Mouse (Mus musculus) WW6 (cell line): ENCODE data around the gene St8sia1.
"Not testable (repeated sequence)": the region's sequence is repeated elsewhere in the genome, so short reads cannot be mapped to it uniquely, and the experiment has no call there.

Source experiments
- DNase-seq: peaks from one replicate; pipeline ENCODE4 v3.0.0-alpha.2; 2013; ENCODE audit warnings: low read depth, low spot score

St8sia1 gene

DNA sequence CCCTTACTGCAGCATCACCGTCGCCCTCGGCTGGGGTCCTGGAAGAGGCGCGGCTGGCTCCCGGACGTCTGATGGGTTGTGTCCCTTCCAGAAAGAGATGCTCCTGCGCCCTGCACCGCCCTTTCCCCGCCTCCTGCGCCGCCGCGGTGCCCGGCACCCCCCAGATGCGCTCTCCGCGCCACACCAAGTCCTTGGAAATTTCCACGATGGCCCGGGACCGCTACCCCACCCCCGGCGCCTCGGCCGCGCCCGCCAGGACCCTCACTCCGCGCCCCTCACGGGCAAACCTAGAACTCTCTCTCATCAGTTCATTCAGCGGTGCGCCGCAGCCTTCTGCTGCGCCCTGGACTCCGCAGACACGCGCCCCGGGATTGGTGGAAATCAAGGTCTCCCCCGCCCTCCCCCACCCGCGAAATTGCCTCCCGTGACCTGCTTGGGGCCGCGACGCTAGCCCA, at the start of gene St8sia1:
Gene St8sia1, minus strand, starts transcription at position 377 of the 455 bp plus-strand sequence.
- DNase-seq: peak; percentile 29

DNA sequence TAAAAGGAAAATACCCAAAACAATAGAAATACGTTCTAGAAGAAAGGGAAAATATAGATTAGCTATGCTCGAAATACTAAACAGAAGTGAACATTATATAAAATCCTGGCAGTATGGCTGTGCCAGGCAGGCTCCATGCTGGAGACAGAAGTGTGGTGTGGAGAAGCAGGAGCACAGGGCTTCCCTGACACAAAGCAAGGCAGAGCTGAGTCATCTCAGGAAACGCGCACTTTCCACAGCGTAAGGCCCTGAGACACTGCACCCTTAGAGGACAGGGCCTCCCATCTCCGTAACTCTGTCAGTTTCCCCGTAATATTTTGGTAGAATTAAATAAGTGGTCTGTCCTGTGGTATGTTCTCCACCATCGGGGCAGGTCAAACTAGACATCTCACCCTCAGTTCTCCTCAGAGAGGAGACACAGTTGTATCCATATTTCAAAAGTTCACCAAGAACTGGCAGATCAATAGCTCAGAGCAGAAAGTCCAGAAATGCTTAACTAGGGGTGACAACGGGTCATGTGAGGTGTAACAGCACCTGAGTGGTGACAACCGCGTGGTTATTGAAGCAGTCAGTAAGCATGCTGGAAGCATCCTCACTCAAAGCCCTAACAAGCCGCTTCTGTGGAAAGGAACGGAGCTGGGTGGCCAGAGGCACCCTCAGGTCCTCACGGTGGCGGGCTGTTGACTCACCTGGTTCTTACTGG, 48.4 kb upstream of the St8sia1 start:
- no peak for DNase-seq

DNA sequence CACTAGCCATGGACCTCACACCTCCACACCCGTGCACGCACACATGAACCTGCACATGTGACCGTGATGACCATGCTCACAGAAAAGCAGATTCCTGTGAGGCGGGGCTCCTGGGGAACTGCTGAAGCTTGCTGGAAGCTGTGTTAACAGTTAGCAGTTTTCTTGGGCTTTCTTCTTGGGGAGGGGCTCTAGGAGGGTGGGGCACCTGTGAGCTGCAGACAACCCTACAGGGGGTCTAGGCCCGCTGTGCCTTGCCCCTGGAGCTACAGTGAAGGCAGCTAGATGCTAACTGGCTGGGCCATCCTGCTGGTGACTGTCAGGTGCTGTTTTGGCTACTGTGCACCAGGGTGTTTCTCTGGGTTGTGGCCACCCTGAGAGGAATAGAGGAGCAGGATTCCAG, 44.6 kb upstream of the St8sia1 start:
- DNase-seq: no peak

DNA sequence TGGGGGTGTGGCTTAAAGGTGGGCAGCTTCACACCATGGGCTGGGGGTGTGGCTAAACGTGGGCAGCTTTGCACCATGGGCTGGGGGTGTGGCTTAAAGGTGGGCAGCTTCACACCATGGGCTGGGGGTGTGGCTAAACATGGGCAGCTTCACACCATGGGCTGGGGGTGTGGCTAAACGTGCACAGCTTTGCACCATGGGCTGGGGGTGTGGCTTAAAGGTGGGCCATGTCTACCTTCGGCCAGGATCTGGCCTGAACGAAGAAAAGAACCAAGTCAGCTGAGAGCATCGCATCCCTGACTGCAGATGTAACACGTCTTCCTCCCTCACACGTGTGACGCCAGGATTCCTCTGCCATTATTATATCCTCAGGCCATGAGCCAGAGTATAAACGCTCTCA, 41.0 kb upstream of the St8sia1 start:
- DNase-seq: not testable (repeated sequence)

- no peak for DNase-seq
These were observed 40.5 kb upstream of the St8sia1 start for GRCm38 (mm10) chr6:143004801-143005200.

DNA sequence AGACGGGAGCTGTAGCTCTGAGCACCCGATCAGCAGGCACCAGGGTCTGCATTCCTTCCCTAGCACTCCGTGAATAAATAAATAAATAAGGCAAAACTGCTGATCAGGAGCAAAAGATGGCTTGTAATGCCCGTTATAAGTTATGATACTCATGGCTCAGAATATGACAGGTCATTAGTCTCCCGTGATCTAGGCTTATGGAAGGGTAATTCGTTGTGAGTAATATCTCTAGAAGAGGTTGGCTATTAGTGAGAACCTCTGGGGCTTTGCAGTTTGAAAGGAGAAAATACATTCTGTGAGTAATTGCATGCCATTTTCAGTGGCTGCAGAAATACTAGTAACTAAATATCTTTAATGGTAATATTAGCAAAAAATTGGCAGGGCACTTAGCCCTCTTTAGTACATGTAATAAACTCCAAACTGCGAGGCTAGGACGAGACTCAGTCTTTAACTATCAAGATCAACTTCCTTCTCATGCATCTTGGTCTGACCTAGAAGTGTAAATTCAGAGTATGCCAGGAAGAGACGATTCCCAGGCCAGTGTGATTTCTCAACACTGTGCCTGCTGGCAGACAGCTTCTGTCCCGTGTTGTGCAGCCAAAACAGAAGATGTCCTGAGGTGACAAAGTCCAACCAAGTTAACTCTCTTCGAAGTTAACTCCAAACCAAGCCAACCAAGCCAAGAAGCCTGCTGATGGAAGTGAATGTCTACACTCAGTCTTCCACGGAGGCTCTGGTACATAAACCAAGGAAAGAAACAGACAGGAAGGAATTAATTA, 34.2 kb upstream of the St8sia1 start:
- DNase-seq: no peak

GRCm38 (mm10) chr6:142996887-142997286, 32.6 kb upstream of the St8sia1 start:
- no peak for DNase-seq

- DNase-seq: no peak
These were observed 31.3 kb upstream of the St8sia1 start for GRCm38 (mm10) chr6:142995567-142995966.

- DNase-seq: no peak
These were observed 30.6 kb upstream of the St8sia1 start for GRCm38 (mm10) chr6:142994821-142995220.

- DNase-seq: no peak
These were observed 29.8 kb upstream of the St8sia1 start for GRCm38 (mm10) chr6:142993705-142994698.

- no peak for DNase-seq
These were observed 28.7 kb upstream of the St8sia1 start for GRCm38 (mm10) chr6:142992971-142993370.

- no peak for DNase-seq
These were observed 27.8 kb upstream of the St8sia1 start for GRCm38 (mm10) chr6:142992099-142992498.

DNA sequence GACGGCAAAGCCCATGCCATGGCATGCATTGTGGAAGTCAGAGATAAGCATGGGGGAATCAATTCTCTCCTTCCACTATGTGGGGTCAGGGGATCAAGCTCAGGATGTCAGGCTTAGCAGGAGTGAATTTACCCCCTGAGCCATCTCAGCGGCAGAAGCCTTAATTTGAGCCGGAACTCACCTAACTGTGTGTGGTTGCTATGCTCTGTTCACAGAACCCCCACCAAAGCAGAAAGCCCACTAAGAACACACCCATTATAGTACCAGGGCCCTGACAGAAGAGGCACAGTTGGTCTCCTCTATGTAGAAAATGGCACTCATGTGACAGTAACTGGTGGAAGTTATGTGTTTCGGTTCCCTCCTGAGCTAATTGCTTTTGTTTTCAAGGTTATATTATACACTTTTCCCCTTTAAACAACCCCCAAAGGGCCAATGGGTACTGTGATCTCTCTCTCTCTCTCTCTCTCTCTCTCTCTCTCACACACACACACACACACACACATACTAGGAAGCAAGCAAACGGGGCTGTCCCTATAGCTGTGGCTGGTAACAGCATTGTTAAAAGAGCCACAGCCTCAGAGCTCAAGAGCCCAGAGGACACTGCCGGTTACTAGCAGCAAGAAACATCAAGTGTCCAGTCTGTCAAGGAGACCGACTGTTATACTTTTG, 27.3 kb upstream of the St8sia1 start:
- no peak for DNase-seq

DNA sequence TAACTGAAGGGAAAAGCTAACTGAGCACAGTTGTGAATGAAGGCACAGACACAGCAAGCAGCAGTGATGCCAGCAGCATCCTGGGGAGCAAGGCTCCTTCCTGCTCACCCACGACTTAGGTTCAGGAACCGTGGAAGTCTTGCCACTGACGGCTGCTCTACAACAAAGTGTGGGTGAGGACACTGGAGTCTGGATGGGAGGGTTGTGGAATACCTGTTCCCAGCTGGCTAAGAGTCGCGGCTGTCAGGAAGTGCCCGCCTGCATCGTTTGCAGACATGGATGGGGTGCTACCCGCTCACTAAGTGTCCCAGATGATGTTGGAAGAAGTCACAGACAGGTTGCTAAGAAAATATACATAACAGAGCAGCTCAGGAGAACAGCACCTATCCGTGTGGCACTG, 26.3 kb upstream of the St8sia1 start:
- DNase-seq: no peak

GRCm38 (mm10) chr6:142989495-142989894, 25.2 kb upstream of the St8sia1 start:
- no peak for DNase-seq

GRCm38 (mm10) chr6:142988753-142989152, 24.5 kb upstream of the St8sia1 start:
- no peak for DNase-seq

DNA sequence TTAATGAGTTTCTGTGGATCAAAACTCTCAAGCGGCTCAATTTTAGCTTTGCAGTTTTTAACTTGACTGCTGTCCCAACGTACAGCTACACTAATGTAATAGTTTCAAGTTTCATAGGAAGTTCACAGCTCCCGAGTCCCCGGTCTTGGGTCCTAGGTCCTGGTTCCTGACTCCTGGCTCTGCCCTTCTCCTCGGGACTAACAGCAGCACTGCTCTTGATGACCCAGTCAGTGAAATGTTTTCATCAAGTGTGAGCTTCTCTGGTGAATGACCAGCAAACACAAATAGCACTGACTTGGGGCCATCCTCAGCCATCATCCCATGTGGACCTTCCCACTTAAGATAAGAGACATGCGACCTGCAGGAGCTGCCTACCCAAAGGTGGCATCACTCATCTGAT, 24.0 kb upstream of the St8sia1 start:
- no peak for DNase-seq

GRCm38 (mm10) chr6:142987616-142988015, 23.4 kb upstream of the St8sia1 start:
- no peak for DNase-seq

- DNase-seq: not testable (repeated sequence)
These were observed 22.5 kb upstream of the St8sia1 start for GRCm38 (mm10) chr6:142986706-142987105.

- not testable (repeated sequence) for DNase-seq
These were observed 21.4 kb upstream of the St8sia1 start for GRCm38 (mm10) chr6:142985561-142986238.
